Mouse (Mus musculus): Measurements from ENCODE around the gene Alox5.

GRCm38 (mm10) chr6:116385194-116386044, 75.6 kb downstream of the Alox5 start:
- no peak for TF ChIP-seq CTCF (IDR thresholded peaks at IDR 0.05; ENCODE audit: insufficient read depth, low read depth, low read length)
- no peak for TF ChIP-seq POLR2A (IDR thresholded peaks at IDR 0.05; ENCODE audit: insufficient read depth, low read depth, low read length)
